Mouse (Mus musculus) MEL (cell line): ENCODE measurements around the gene B130006D01Rik. TPM values are rescaled to one million over a fixed set of nuclear protein-coding genes. Genes with fewer than 3 reads are reported as not detected.

Experiments
- DNase-seq: peaks from one replicate; pipeline ENCODE4 v3.0.0; 2011; ENCODE audit warnings: low read depth, low spot score
- H3K27ac ChIP-seq: 2 replicates; pipeline ENCODE4 v1.5.1; 2012; ENCODE audit warnings: low read depth, mild to moderate bottlenecking, control low read depth, low read length, moderate library complexity; ENCODE audit not compliant: control insufficient read depth
- H3K27me3 ChIP-seq, 2 experiments: fragments of 150-350 bp in 1 of 2; sonication (generic) in 1 of 2; 2 replicates each; pipeline ENCODE4 v1.6.1; 2012; ENCODE audit warnings: low read length in 2 of 2, mild to moderate bottlenecking in 2 of 2, improper control_type of control experiment in 1 of 2, moderate library complexity in 1 of 2; ENCODE audit not compliant: insufficient read depth in 2 of 2, control insufficient read depth in 1 of 2
- H3K36me3 ChIP-seq, 2 experiments: 2 replicates each; pipeline ENCODE4 v1.6.1; 2012 to 2014; ENCODE audit warnings: low read length in 2 of 2, improper control_type of control experiment in 1 of 2, inconsistent platforms in 1 of 2, mild to moderate bottlenecking in 1 of 2; ENCODE audit not compliant: insufficient read depth in 2 of 2, control insufficient read depth in 1 of 2
- H3K4me1 ChIP-seq, 2 experiments: fragments of 150-350 bp in 1 of 2; sonication (generic) in 1 of 2; 2 replicates each; pipeline ENCODE4 v1.6.1; 2012; ENCODE audit warnings: low read length in 2 of 2, improper control_type of control experiment in 1 of 2, mild to moderate bottlenecking in 1 of 2; ENCODE audit not compliant: insufficient read depth in 2 of 2, control insufficient read depth in 1 of 2
- H3K4me3 ChIP-seq, 2 experiments: fragments of 150-350 bp in 1 of 2; sonication (generic) in 1 of 2; 2 replicates each; pipeline ENCODE4 v1.5.1; 2012; ENCODE audit warnings: low read depth in 2 of 2, low read length in 2 of 2, mild to moderate bottlenecking in 2 of 2, moderate library complexity in 2 of 2, control low read depth in 1 of 2, improper control_type of control experiment in 1 of 2; ENCODE audit not compliant: control insufficient read depth in 1 of 2, insufficient read depth in 1 of 2
- H3K79me2 ChIP-seq: 2 replicates; pipeline ENCODE4 v1.6.1; 2012; ENCODE audit warnings: mild to moderate bottlenecking, low read length, moderate library complexity; ENCODE audit not compliant: control insufficient read depth, poor library complexity, insufficient read depth
- H3K9ac ChIP-seq: 2 replicates; pipeline ENCODE4 v1.6.1; 2012; ENCODE audit warnings: low read depth, mild to moderate bottlenecking, control low read depth, low read length, moderate library complexity; ENCODE audit not compliant: control insufficient read depth, poor library complexity, severe bottlenecking
- H3K9me3 ChIP-seq: fragments of 150-350 bp; sonication (generic); replicated peaks from 2 replicates; pipeline ENCODE4 v1.6.1; 2012; ENCODE audit warnings: mild to moderate bottlenecking, low read length, improper control_type of control experiment, moderate library complexity; ENCODE audit not compliant: insufficient read depth
- BHLHE40 ChIP-seq: IDR thresholded peaks from 2 replicates; pipeline ENCODE4 v1.6.1; 2012; ENCODE audit warnings: low read depth, mild to moderate bottlenecking, inconsistent platforms, low read length, improper control_type of control experiment, borderline replicate concordance
- CHD1 ChIP-seq: IDR thresholded peaks from 2 replicates; pipeline ENCODE4 v1.6.1; 2012; ENCODE audit warnings: low read depth, mild to moderate bottlenecking, inconsistent platforms, low read length, improper control_type of control experiment
- CHD2 ChIP-seq: IDR thresholded peaks from 2 replicates; pipeline ENCODE4 v1.6.1; 2011; ENCODE audit warnings: low read length, improper control_type of control experiment
- CTCF ChIP-seq, 3 experiments: IDR thresholded peaks in 2 of 3; conservative IDR thresholded peaks in 1 of 3; 2 replicates each; pipeline ENCODE4 v1.5.1; 2011 to 2012; ENCODE audit warnings: low read length in 3 of 3, low read depth in 2 of 3, mild to moderate bottlenecking in 2 of 3, improper control_type of control experiment in 1 of 3, inconsistent platforms in 1 of 3, mixed read lengths in 1 of 3, moderate library complexity in 1 of 3; ENCODE audit not compliant: control insufficient read depth in 1 of 3, insufficient read depth in 1 of 3, poor library complexity in 1 of 3, severe bottlenecking in 1 of 3
- E2F4 ChIP-seq: IDR thresholded peaks from 2 replicates; pipeline ENCODE4 v1.6.1; 2011; ENCODE audit warnings: low read depth, low read length, improper control_type of control experiment, borderline replicate concordance
- ELF1 ChIP-seq: IDR thresholded peaks from 2 replicates; pipeline ENCODE4 v1.6.1; 2014; ENCODE audit warnings: low read depth, mild to moderate bottlenecking, inconsistent platforms, low read length, improper control_type of control experiment, moderate library complexity
- EP300 ChIP-seq, 2 experiments: IDR thresholded peaks; 2 replicates each; pipeline ENCODE4 v1.6.1; 2011; ENCODE audit warnings: improper control_type of control experiment in 2 of 2, low read length in 2 of 2, low read depth in 1 of 2, mild to moderate bottlenecking in 1 of 2
- ETS1 ChIP-seq: IDR thresholded peaks from 2 replicates; pipeline ENCODE4 v1.6.1; 2012; ENCODE audit warnings: low read depth, mild to moderate bottlenecking, inconsistent platforms, low read length, improper control_type of control experiment, moderate library complexity
- GABPA ChIP-seq: IDR thresholded peaks from 2 replicates; pipeline ENCODE4 v1.6.1; 2012; ENCODE audit warnings: low read depth, mild to moderate bottlenecking, inconsistent platforms, low read length, improper control_type of control experiment, moderate library complexity
- GATA1 ChIP-seq: IDR thresholded peaks from 2 replicates; pipeline ENCODE4 v1.6.1; 2011; ENCODE audit warnings: low read depth, low read length, improper control_type of control experiment
- HCFC1 ChIP-seq: IDR thresholded peaks from 2 replicates; pipeline ENCODE4 v1.6.1; 2012; ENCODE audit warnings: low read depth, mild to moderate bottlenecking, inconsistent platforms, low read length, improper control_type of control experiment, moderate library complexity
- JUND ChIP-seq: IDR thresholded peaks from 2 replicates; pipeline ENCODE4 v1.6.1; 2011; ENCODE audit warnings: low read depth, mild to moderate bottlenecking, improper control_type of control experiment, low read length
- KAT2A ChIP-seq: conservative IDR thresholded peaks from 2 replicates; pipeline ENCODE4 v1.6.1; 2012; ENCODE audit warnings: low read depth, low read length, improper control_type of control experiment, inconsistent platforms
- MAFK ChIP-seq: IDR thresholded peaks from 2 replicates; pipeline ENCODE4 v1.6.1; 2011; ENCODE audit warnings: low read depth, mild to moderate bottlenecking, low read length, improper control_type of control experiment, borderline replicate concordance
- MAX ChIP-seq: IDR thresholded peaks from 2 replicates; pipeline ENCODE4 v1.6.1; 2011; ENCODE audit warnings: low read length, improper control_type of control experiment
- MAZ ChIP-seq: IDR thresholded peaks from 2 replicates; pipeline ENCODE4 v1.6.1; 2012; ENCODE audit warnings: low read depth, mild to moderate bottlenecking, inconsistent platforms, low read length, improper control_type of control experiment
- MEF2A ChIP-seq: IDR thresholded peaks from 2 replicates; pipeline ENCODE4 v1.6.1; 2014; ENCODE audit warnings: low read depth, mild to moderate bottlenecking, inconsistent platforms, low read length, improper control_type of control experiment; ENCODE audit not compliant: poor library complexity, insufficient replicate concordance, severe bottlenecking; ENCODE audit errors: extremely low read depth
- MXI1 ChIP-seq: IDR thresholded peaks from 2 replicates; pipeline ENCODE4 v1.6.1; 2011; ENCODE audit warnings: mild to moderate bottlenecking, low read depth, low read length, improper control_type of control experiment
- MYB ChIP-seq: IDR thresholded peaks from 2 replicates; pipeline ENCODE4 v1.6.1; 2011; ENCODE audit warnings: mild to moderate bottlenecking, low read depth, low read length, improper control_type of control experiment
- NELFE ChIP-seq: IDR thresholded peaks from 2 replicates; pipeline ENCODE4 v1.6.1; 2011; ENCODE audit warnings: low read depth, low read length, improper control_type of control experiment
- NRF1 ChIP-seq: IDR thresholded peaks from 2 replicates; pipeline ENCODE4 v1.6.1; 2014; ENCODE audit warnings: low read depth, mild to moderate bottlenecking, inconsistent platforms, low read length, improper control_type of control experiment, moderate library complexity; ENCODE audit not compliant: poor library complexity, insufficient read depth, severe bottlenecking
- POLR2A ChIP-seq, 2 experiments: IDR thresholded peaks; 2 replicates each; pipeline ENCODE4 v1.6.1; 2011 to 2012; ENCODE audit warnings: low read length in 2 of 2, mild to moderate bottlenecking in 2 of 2, control low read depth in 1 of 2, improper control_type of control experiment in 1 of 2, low read depth in 1 of 2, moderate library complexity in 1 of 2; ENCODE audit not compliant: control insufficient read depth in 1 of 2, insufficient read depth in 1 of 2, poor library complexity in 1 of 2
- POLR2AphosphoS2 ChIP-seq: IDR thresholded peaks from 2 replicates; pipeline ENCODE4 v1.6.1; 2011; ENCODE audit warnings: low read length, improper control_type of control experiment
- POLR2AphosphoS5 ChIP-seq: IDR thresholded peaks from 2 replicates; pipeline ENCODE4 v1.6.1; 2012; ENCODE audit warnings: low read depth, borderline replicate concordance, mild to moderate bottlenecking, inconsistent platforms, low read length, moderate library complexity, mixed read lengths
- RAD21 ChIP-seq: IDR thresholded peaks from 2 replicates; pipeline ENCODE4 v1.6.1; 2011; ENCODE audit warnings: mild to moderate bottlenecking, low read depth, low read length, improper control_type of control experiment
- RCOR1 ChIP-seq: IDR thresholded peaks from 2 replicates; pipeline ENCODE4 v1.6.1; 2012; ENCODE audit warnings: low read depth, mild to moderate bottlenecking, inconsistent platforms, low read length, improper control_type of control experiment
- SIN3A ChIP-seq: IDR thresholded peaks from 2 replicates; pipeline ENCODE4 v1.6.1; 2012; ENCODE audit warnings: low read length, improper control_type of control experiment, inconsistent platforms
- SMC3 ChIP-seq: IDR thresholded peaks from 2 replicates; pipeline ENCODE4 v1.6.1; 2011; ENCODE audit warnings: low read depth, low read length, improper control_type of control experiment
- TAL1 ChIP-seq: IDR thresholded peaks from 2 replicates; pipeline ENCODE4 v1.6.1; 2012; ENCODE audit warnings: mild to moderate bottlenecking, inconsistent platforms, low read length, moderate library complexity, mixed read lengths
- UBTF ChIP-seq: IDR thresholded peaks from 2 replicates; pipeline ENCODE4 v1.6.1; 2012; ENCODE audit warnings: low read depth, mild to moderate bottlenecking, inconsistent platforms, low read length, improper control_type of control experiment, moderate library complexity, borderline replicate concordance; ENCODE audit not compliant: insufficient read depth
- USF1 ChIP-seq: IDR thresholded peaks from 2 replicates; pipeline ENCODE4 v1.6.1; 2014; ENCODE audit warnings: low read depth, mild to moderate bottlenecking, inconsistent platforms, low read length, improper control_type of control experiment, moderate library complexity
- USF2 ChIP-seq, 2 experiments: IDR thresholded peaks; 2 replicates each; pipeline ENCODE4 v1.6.1; 2011 to 2012; ENCODE audit warnings: improper control_type of control experiment in 2 of 2, low read length in 2 of 2, borderline replicate concordance in 1 of 2, inconsistent platforms in 1 of 2, low read depth in 1 of 2, mild to moderate bottlenecking in 1 of 2; ENCODE audit not compliant: insufficient read depth in 1 of 2
- ZC3H11A ChIP-seq: IDR thresholded peaks from 2 replicates; pipeline ENCODE4 v1.6.1; 2012; ENCODE audit warnings: low read depth, mild to moderate bottlenecking, inconsistent platforms, low read length, improper control_type of control experiment
- ZKSCAN1 ChIP-seq: IDR thresholded peaks from 2 replicates; pipeline ENCODE4 v1.6.1; 2012; ENCODE audit warnings: low read depth, mild to moderate bottlenecking, inconsistent platforms, low read length, improper control_type of control experiment, moderate library complexity
- ZMIZ1 ChIP-seq: IDR thresholded peaks from 2 replicates; pipeline ENCODE4 v1.6.1; 2012; ENCODE audit warnings: low read depth, mild to moderate bottlenecking, inconsistent platforms, low read length, improper control_type of control experiment, moderate library complexity
- ZNF384 ChIP-seq: IDR thresholded peaks from 2 replicates; pipeline ENCODE4 v1.6.1; 2012; ENCODE audit warnings: low read depth, mild to moderate bottlenecking, inconsistent platforms, low read length, improper control_type of control experiment
- polyA plus RNA-seq, 2 experiments: library from polyadenylated mRNA; stranded (reverse) in 1 of 2; unstranded in 1 of 2; fragments of >175 nt in 1 of 2; fragments of >200 nt in 1 of 2; gene quantifications; 2 replicates each; pipeline versions ENCODE4 v1.2.1 to v1.2.4; 2012; ENCODE audit warnings: low replicate concordance in 2 of 2, low read depth in 1 of 2; ENCODE audit not compliant: insufficient read length in 2 of 2, insufficient read depth in 1 of 2, missing spikeins in 1 of 2
- total RNA-seq: library from RNA; depleted of rRNA; stranded (reverse); fragments of 300-350 nt; gene quantifications from 2 replicates; pipeline ENCODE4 v1.2.3, GENCODE M21; 2012

The B130006D01Rik gene
- total and polyA plus RNA-seq, 3 experiments = 0.11 to 0.73 TPM; not detected in 1

DNA sequence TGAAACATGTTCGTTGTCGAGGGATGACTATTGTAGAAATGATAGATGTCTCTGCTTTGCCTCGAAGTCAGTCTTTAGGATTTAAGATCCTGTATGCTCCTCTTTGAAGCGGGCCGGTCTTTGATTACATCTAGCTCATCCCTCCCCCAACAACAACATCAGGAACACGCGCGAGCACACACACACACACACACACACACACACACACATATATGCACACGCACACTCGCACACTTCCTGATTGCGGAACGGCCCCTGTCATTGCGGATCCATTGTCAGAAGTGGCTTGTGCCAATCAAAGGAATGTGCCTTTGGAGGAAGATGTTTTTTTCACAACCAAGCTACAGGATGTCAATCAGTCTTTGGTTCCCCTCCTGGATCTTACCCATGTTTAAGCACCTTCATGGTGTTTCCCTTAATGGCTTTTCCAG is 9.6 kb upstream of the B130006D01Rik start:
- H3K4me1 ChIP-seq = peaks cover 16 to 34% of the 10 kb centered on the region in 2 experiments
- peak overlapping the region; percentile 93 for H3K9ac ChIP-seq
- H3K27ac ChIP-seq = peak overlapping the region; percentile 87
- H3K27me3 ChIP-seq = no peaks in the 10 kb centered on the region
- H3K4me3 ChIP-seq = peak overlapping the region; percentile 86 to 91
- DNase-seq = peak; percentile 88
- peaks cover 54% of the 10 kb centered on the region for H3K79me2 ChIP-seq
- peaks cover 4 to 47% of the 10 kb centered on the region in 2 experiments; a peak in 3 of 4 replicates for H3K36me3 ChIP-seq
- no peaks in the 10 kb centered on the region for H3K9me3 ChIP-seq
- no peak for TF ChIP-seq POLR2AphosphoS5
- TF ChIP-seq SIN3A = peak; percentile 93
- peak; percentile 70 for TF ChIP-seq RCOR1
- no peak for TF ChIP-seq ZC3H11A
- peak; percentile 24; the same call in 1 of the 2 replicates for TF ChIP-seq POLR2AphosphoS2
- no peak for TF ChIP-seq CTCF (IDR thresholded peaks at IDR 0.05 in 2 of 3, conservative IDR thresholded peaks at IDR 0.05 in 1 of 3; ENCODE audit: control insufficient read depth in 1 of 3, insufficient read depth in 1 of 3, low read depth in 2 of 3, low read length in 3 of 3, poor library complexity in 1 of 3, severe bottlenecking in 1 of 3)
- peak; percentile 84 for TF ChIP-seq ELF1
- no peak for TF ChIP-seq JUND
- no peak for TF ChIP-seq RAD21
- TF ChIP-seq BHLHE40 = peak; percentile 66; the same call in 1 of the 2 replicates
- no peak for TF ChIP-seq TAL1
- peak; percentile 47 to 57; a peak in 3 of 4 replicates for TF ChIP-seq EP300 (IDR thresholded peaks at IDR 0.05; ENCODE audit: low read depth in 1 of 2, low read length in 2 of 2)
- TF ChIP-seq NRF1 = 0 out of 2 replicates have a peak, but pooled peaks have one; percentile 38
- TF ChIP-seq GABPA = no peak
- TF ChIP-seq SMC3 = no peak
- no peak for TF ChIP-seq MAFK
- peak; percentile 87 for TF ChIP-seq ZNF384
- peak; percentile 38 to 47; a peak in 2 of 4 replicates for TF ChIP-seq POLR2A (IDR thresholded peaks at IDR 0.05; ENCODE audit: control insufficient read depth in 1 of 2, insufficient read depth in 1 of 2, low read depth in 1 of 2, low read length in 2 of 2, poor library complexity in 1 of 2)
- TF ChIP-seq HCFC1 = peak; percentile 60; the same call in 1 of the 2 replicates
- TF ChIP-seq MYB = no peak
- TF ChIP-seq ETS1 = peak; percentile 43
- no peak for TF ChIP-seq ZKSCAN1
- TF ChIP-seq USF2 (IDR thresholded peaks at IDR 0.05; ENCODE audit: borderline replicate concordance in 1 of 2, insufficient read depth in 1 of 2, low read depth in 1 of 2, low read length in 2 of 2) = no peak
- TF ChIP-seq MAZ = peak; percentile 67; the same call in 1 of the 2 replicates
- no peak for TF ChIP-seq USF1
- TF ChIP-seq NELFE = peak; percentile 65
- TF ChIP-seq KAT2A = no peak
- peak; percentile 78 for TF ChIP-seq MAX
- no peak for TF ChIP-seq MEF2A
- TF ChIP-seq MXI1 = peak; percentile 95
- TF ChIP-seq GATA1 = 0 out of 2 replicates have a peak, but pooled peaks have one; percentile 7
- TF ChIP-seq E2F4 = 0 out of 2 replicates have a peak, but pooled peaks have one; percentile 42
- 0 out of 2 replicates have a peak, but pooled peaks have one; percentile 22 for TF ChIP-seq CHD2
- no peak; the same call in none of the 2 replicates for TF ChIP-seq CHD1
- no peak; the same call in 1 of the 2 replicates for TF ChIP-seq ZMIZ1
- no peak for TF ChIP-seq UBTF
